Mouse (Mus musculus): ENCODE data around the gene Dnah10.

DNA sequence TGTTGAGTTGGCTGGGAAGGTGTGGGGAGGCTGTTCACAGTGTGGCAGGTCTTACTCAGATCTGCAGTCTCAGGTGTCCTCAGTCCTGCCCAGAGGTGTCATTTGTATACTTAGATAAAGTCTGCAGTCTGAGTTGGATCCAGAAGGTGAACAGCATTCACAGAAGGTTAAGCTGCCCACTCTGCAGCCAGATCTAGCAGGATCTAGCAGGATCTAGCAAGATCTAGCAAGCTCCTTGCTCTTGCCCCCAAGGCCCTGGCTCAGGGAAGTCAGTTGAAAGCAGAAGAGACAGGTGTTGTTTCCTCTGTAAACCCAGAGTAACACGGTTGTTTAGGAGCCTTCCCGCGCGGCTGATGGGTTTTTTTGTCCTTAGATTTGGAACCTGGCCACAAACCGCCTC lies 11.1 kb upstream of the Dnah10 start:
- TF ChIP-seq GATA1 (IDR thresholded peaks at IDR 0.05; ENCODE audit: borderline replicate concordance, low read length), result no peak
- no peak for TF ChIP-seq FLI1 (IDR thresholded peaks at IDR 0.05; ENCODE audit: low read length)
